Comparison of ENCODE assay signal across 26 mouse cellular contexts in genomic region chr1:144178281-144178957, GRCm38 (mm10). TPM values are rescaled to one million over a fixed set of nuclear protein-coding genes. Genes with fewer than 3 reads are reported as not detected.
DNase-seq lines count a peak whose midpoint lies in the region; ATAC-seq and TF ChIP-seq lines count a peak whose summit lies in the region.
"Had no signal": no experiment of that assay in that cellular context is flagged by ENCODE, and none has a peak within 500 bp of the region (broad histone marks: within the 10 kb centered on the region; RNA-seq: fewer than 3 reads in every experiment).

No protein-coding gene starts in this region.

- no peaks in the 10 kb centered on the region for H3K36me3 ChIP-seq in G1E (replicated peaks)
- no peaks in the 10 kb centered on the region for H3K36me3 ChIP-seq in liver, embryonic 12.5 days
- H3K36me3 ChIP-seq: heart, embryonic 12.5 days; limb, embryonic 10.5 days; stomach, embryonic 15.5 days had no signal

- no peak overlapping the region for H3K4me2 ChIP-seq in liver, embryonic 12.5 days
- H3K4me2 ChIP-seq: heart, embryonic 12.5 days; stomach, embryonic 15.5 days had no signal

- H3K4me3 ChIP-seq in G1E (ENCODE audit: low read depth, low read length), result no peak overlapping the region
- no peak overlapping the region for H3K4me3 ChIP-seq in liver, embryonic 12.5 days
- H3K4me3 ChIP-seq: forebrain, embryonic 13.5 days; heart, embryonic 12.5 days; limb, embryonic 10.5 days; stomach, embryonic 15.5 days had no signal

- ATAC-seq in G1E (ENCODE audit: extremely low read depth, insufficient number of reproducible peaks, low FRiP score, poor library complexity, severe bottlenecking), result peak; percentile 80
- no peak for ATAC-seq in liver, embryonic 12.5 days
- ATAC-seq: hindbrain, postnatal 0 days; intestine, embryonic 16.5 days; lung, postnatal 0 days; midbrain, embryonic 16.5 days had no signal

- H3K9me3 ChIP-seq in G1E (replicated peaks), result no peaks in the 10 kb centered on the region
- H3K9me3 ChIP-seq in liver, embryonic 12.5 days (replicated peaks), result no peaks in the 10 kb centered on the region
- H3K9me3 ChIP-seq: forebrain, embryonic 13.5 days; heart, embryonic 12.5 days; limb, embryonic 10.5 days; stomach, embryonic 15.5 days had no signal

- H3K9ac ChIP-seq in liver, embryonic 12.5 days, result no peak overlapping the region
- H3K9ac ChIP-seq: forebrain, embryonic 13.5 days; heart, embryonic 12.5 days; stomach, embryonic 15.5 days had no signal

- DNase-seq in lung, postnatal 36 days, result peak; percentile 4
- no peak for DNase-seq in lung, adult 18-20 months
- peak; percentile 12 for DNase-seq in thymus, postnatal 0 days (ENCODE audit: low spot score)
- no peak for DNase-seq in thymus, postnatal 25 days
- no peak for DNase-seq in G1E (ENCODE audit: low spot score)
- no peak for DNase-seq in ovary, postnatal 14 days (ENCODE audit: low spot score)
- DNase-seq: adrenal gland, postnatal 36 days; cerebellum, adult 9-10 months; gastrocnemius, postnatal 10 days; heart, postnatal 14 days; liver; thymus, adult 2 months had no signal

- TF ChIP-seq CTCF in G1E (IDR thresholded peaks at IDR 0.05; ENCODE audit: low read depth, low read length), result no peak

- no peak overlapping the region for H3K27ac ChIP-seq in liver, embryonic 12.5 days
- H3K27ac ChIP-seq: forebrain, embryonic 13.5 days; hindbrain, postnatal 0 days; kidney, postnatal 0 days; limb, embryonic 10.5 days; stomach, embryonic 15.5 days had no signal

- H3K27me3 ChIP-seq in G1E (ENCODE audit: insufficient read depth, low read length), result no peaks in the 10 kb centered on the region
- H3K27me3 ChIP-seq in liver, embryonic 12.5 days (replicated peaks), result no peaks in the 10 kb centered on the region
- H3K27me3 ChIP-seq: forebrain, embryonic 13.5 days; heart, embryonic 12.5 days; stomach, embryonic 15.5 days had no signal

- WGBS in liver, embryonic 12.5 days (ENCODE audit: insufficient replicate concordance), result 56% methylated on average over 9 of the region's 9 CpGs

- H3K4me1 ChIP-seq in G1E (ENCODE audit: insufficient read depth, low read depth, low read length), result peaks cover 22% of the 10 kb centered on the region
- H3K4me1 ChIP-seq in liver, embryonic 12.5 days, result no peaks in the 10 kb centered on the region
- H3K4me1 ChIP-seq: heart, embryonic 12.5 days; limb, embryonic 10.5 days; stomach, embryonic 15.5 days had no signal

RNA-seq across cellular contexts. Expression of gene Rgs13, which starts 1.2 kb away (rescaled TPM):
- polyA plus RNA-seq in thymus, postnatal 0 days (2015; fragmentation: Nextera tagmentation; extraction: Ambion mirVana), result 0.34 and 0.62 TPM in 2 replicates
- 5.0 and 6.6 TPM in 2 replicates for total RNA-seq in G1E (2014; fragmentation: Nextera tagmentation)
- 20.4 and 21.9 TPM in 2 replicates for total RNA-seq in G1E (2017)
- polyA plus RNA-seq in G1E (2012), result 0.14 and 0.30 TPM in 2 replicates
- not detected in 2 replicates for polyA plus RNA-seq in liver, embryonic 12.5 days (2016; fragmentation: Nextera tagmentation; extraction: Ambion mirVana)
- total RNA-seq: adrenal gland, adult 18-20 months; adrenal gland, postnatal 36 days; heart, adult 18-20 months; heart, postnatal 14 days; megakaryocyte progenitor cell, adult 5-6 weeks had no signal
- polyA plus RNA-seq: heart, embryonic 12.5 days; intestine, embryonic 16.5 days; kidney, postnatal 0 days; limb, embryonic 10.5 days; liver, embryonic 16.5 days; lung, postnatal 0 days had no signal

Comparison
In these comparisons a context has a peak if more than half of its experiments do, and no peak if none do; other contexts are left out.
1. DNase-seq: peak in lung, postnatal 36 days (single experiment) and thymus, postnatal 0 days (single experiment); none in lung, adult 18-20 months (0 of 2), thymus, postnatal 25 days (single experiment), G1E (single experiment) and ovary, postnatal 14 days (single experiment).